Mouse (Mus musculus): ENCODE data around the gene Col16a1. TPM values are rescaled to one million over a fixed set of nuclear protein-coding genes. Genes with fewer than 3 reads are reported as not detected.

The Col16a1 gene
- polyA plus RNA-seq, 1 experiment = 9.0 TPM

DNA sequence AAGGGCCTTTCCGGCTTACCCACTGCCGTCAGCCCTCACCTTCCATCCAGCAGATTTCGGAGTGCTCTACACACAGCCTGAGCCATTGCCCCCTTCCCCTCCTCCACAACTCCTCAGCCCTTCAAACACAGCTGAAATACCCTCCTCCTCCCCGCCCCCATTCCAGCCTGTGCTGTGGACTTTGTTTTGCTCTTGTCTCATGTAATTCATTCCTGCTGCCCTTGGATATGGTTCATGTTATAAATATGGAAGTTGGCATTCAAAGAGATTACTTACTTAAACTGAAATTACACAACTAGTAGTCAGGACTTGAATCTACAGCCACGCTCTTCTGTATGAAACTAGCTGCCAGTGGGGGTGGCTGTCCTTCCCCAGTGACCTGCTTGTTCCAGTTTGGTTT is 75.4 kb downstream of the Col16a1 start:
- TF ChIP-seq CTCF (IDR thresholded peaks at IDR 0.05; ENCODE audit: extremely low read depth, insufficient read depth, insufficient read length, insufficient replicate concordance) (no peak), POLR2A (IDR thresholded peaks at IDR 0.05; ENCODE audit: low read depth, low read length) (no peak)
- no peak for DNase-seq (ENCODE audit: low read depth in 1 of 2, low spot score in 2 of 2)
- WGBS = 93% methylated on average over 5 of the region's 5 CpGs
- Histone ChIP-seq H3K4me1 (ENCODE audit: control insufficient read depth, insufficient read depth, insufficient read length) (no peaks in the 10 kb centered on the region), H3K27me3 (ENCODE audit: control insufficient read depth, insufficient read depth, low read length) (no peaks in the 10 kb centered on the region), H3K4me3 (ENCODE audit: extremely low read depth, insufficient read depth, insufficient read length) (no peak overlapping the region), H3K27ac (ENCODE audit: insufficient read depth, low read length) (no peak overlapping the region), H3K36me3 (ENCODE audit: control insufficient read depth, insufficient read depth, low read length) (peaks cover 44% of the 10 kb centered on the region)

DNA sequence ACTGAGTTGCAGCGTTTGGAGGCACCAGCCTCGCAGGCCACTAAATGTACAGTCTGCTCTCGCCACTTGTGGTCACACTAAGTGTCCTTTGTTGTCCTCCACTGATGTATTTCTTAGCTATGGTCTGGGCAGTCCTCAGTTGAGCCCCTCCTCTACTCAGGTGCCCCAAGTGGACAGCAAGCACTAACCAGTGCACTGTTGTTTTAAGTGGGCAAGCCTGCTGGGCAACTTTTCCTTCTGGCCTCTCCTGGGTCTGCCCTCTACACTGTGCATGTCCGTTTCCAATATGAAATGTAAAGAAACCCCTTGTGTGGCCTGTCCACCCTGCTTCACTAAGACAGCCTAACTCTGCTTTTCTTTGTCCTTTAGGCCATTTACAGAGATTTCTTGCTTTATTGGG is 76.5 kb downstream of the Col16a1 start:
- no peak overlapping the region for H3K4me3 ChIP-seq (ENCODE audit: extremely low read depth, insufficient read depth, insufficient read length)
- WGBS = 93% methylated on average over 4 of the region's 4 CpGs
- peaks cover 44% of the 10 kb centered on the region for H3K36me3 ChIP-seq (ENCODE audit: control insufficient read depth, insufficient read depth, low read length)
- H3K27ac ChIP-seq (ENCODE audit: insufficient read depth, low read length) = no peak overlapping the region
- H3K4me1 ChIP-seq (ENCODE audit: control insufficient read depth, insufficient read depth, insufficient read length) = no peaks in the 10 kb centered on the region
- DNase-seq (ENCODE audit: low read depth in 1 of 2, low spot score in 2 of 2) = no peak
- H3K27me3 ChIP-seq (ENCODE audit: control insufficient read depth, insufficient read depth, low read length) = no peaks in the 10 kb centered on the region
- TF ChIP-seq POLR2A (IDR thresholded peaks at IDR 0.05; ENCODE audit: low read depth, low read length) = no peak
- TF ChIP-seq CTCF (IDR thresholded peaks at IDR 0.05; ENCODE audit: extremely low read depth, insufficient read depth, insufficient read length, insufficient replicate concordance) = no peak

- TF ChIP-seq CTCF (IDR thresholded peaks at IDR 0.05; ENCODE audit: extremely low read depth, insufficient read depth, insufficient read length, insufficient replicate concordance) (no peak), POLR2A (IDR thresholded peaks at IDR 0.05; ENCODE audit: low read depth, low read length) (no peak)
- Histone ChIP-seq H3K4me3 (ENCODE audit: extremely low read depth, insufficient read depth, insufficient read length) (no peak overlapping the region), H3K27ac (ENCODE audit: insufficient read depth, low read length) (no peak overlapping the region), H3K27me3 (ENCODE audit: control insufficient read depth, insufficient read depth, low read length) (no peaks in the 10 kb centered on the region), H3K36me3 (ENCODE audit: control insufficient read depth, insufficient read depth, low read length) (peaks cover 44% of the 10 kb centered on the region), H3K4me1 (ENCODE audit: control insufficient read depth, insufficient read depth, insufficient read length) (no peaks in the 10 kb centered on the region)
- DNase-seq (ENCODE audit: low read depth in 1 of 2, low spot score in 2 of 2) = no peak
- WGBS = 89% methylated on average over 6 of the region's 6 CpGs
These were observed 77.5 kb downstream of the Col16a1 start for GRCm38 (mm10) chr4:130125164-130125563.

DNA sequence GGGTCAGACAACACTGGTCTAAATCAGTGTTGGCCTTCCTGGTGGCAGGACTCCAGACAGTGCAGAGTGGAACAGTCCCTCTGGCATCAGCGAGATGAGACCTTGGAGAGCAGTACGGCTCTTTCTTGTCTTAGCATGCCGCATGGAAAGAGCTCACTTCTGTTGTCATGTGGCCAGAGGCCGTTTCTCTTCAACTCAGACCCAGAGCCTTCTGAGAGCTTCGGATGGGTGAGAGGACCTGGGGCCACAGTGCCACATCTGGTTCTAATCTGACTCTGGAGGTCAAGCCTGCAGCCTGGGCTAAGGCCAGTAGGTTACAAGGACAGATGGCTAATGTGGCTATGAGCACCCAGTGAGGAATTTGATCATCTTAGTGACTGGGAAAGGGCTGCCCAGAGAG is 78.3 kb downstream of the Col16a1 start:
- 89% methylated on average over 5 of the region's 5 CpGs for WGBS
- Histone ChIP-seq H3K27ac (ENCODE audit: insufficient read depth, low read length) (no peak overlapping the region), H3K4me3 (ENCODE audit: extremely low read depth, insufficient read depth, insufficient read length) (no peak overlapping the region), H3K27me3 (ENCODE audit: control insufficient read depth, insufficient read depth, low read length) (no peaks in the 10 kb centered on the region), H3K4me1 (ENCODE audit: control insufficient read depth, insufficient read depth, insufficient read length) (no peaks in the 10 kb centered on the region), H3K36me3 (ENCODE audit: control insufficient read depth, insufficient read depth, low read length) (peaks cover 44% of the 10 kb centered on the region)
- no peak for TF ChIP-seq CTCF (IDR thresholded peaks at IDR 0.05; ENCODE audit: extremely low read depth, insufficient read depth, insufficient read length, insufficient replicate concordance)
- no peak for TF ChIP-seq POLR2A (IDR thresholded peaks at IDR 0.05; ENCODE audit: low read depth, low read length)
- no peak for DNase-seq (ENCODE audit: low read depth in 1 of 2, low spot score in 2 of 2)

GRCm38 (mm10) chr4:130128907-130129306 is 81.3 kb downstream of the Col16a1 start:
- Histone ChIP-seq H3K36me3 (ENCODE audit: control insufficient read depth, insufficient read depth, low read length) (peaks cover 27% of the 10 kb centered on the region), H3K27ac (ENCODE audit: insufficient read depth, low read length) (no peak overlapping the region), H3K4me3 (ENCODE audit: extremely low read depth, insufficient read depth, insufficient read length) (no peak overlapping the region), H3K4me1 (ENCODE audit: control insufficient read depth, insufficient read depth, insufficient read length) (no peaks in the 10 kb centered on the region), H3K27me3 (ENCODE audit: control insufficient read depth, insufficient read depth, low read length) (no peaks in the 10 kb centered on the region)
- DNase-seq (ENCODE audit: low read depth in 1 of 2, low spot score in 2 of 2) = no peak
- 84% methylated on average over 5 of the region's 5 CpGs for WGBS
- no peak for TF ChIP-seq POLR2A (IDR thresholded peaks at IDR 0.05; ENCODE audit: low read depth, low read length)

DNA sequence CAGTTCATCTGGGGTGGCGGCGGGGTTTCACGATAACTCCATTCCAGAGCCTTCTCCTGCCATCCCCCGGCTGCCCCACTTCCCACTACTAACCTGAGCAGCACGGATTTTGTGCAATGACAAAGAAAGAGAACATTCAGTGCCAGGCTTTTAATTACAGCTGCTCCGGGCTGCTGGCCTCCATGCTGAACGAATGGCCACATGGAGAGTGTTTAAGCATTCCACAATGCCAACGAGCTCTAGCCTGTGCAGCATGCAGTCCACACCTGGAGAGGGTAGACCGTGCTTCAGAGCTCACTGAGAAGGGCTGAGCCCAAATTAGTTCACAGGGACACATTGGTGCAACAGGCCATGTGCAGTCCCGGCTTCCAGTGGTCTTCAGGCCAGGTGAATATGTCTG is 82.4 kb downstream of the Col16a1 start:
- Histone ChIP-seq H3K4me1 (ENCODE audit: control insufficient read depth, insufficient read depth, insufficient read length) (no peaks in the 10 kb centered on the region), H3K36me3 (ENCODE audit: control insufficient read depth, insufficient read depth, low read length) (peaks cover 19% of the 10 kb centered on the region), H3K27me3 (ENCODE audit: control insufficient read depth, insufficient read depth, low read length) (no peaks in the 10 kb centered on the region), H3K4me3 (ENCODE audit: extremely low read depth, insufficient read depth, insufficient read length) (no peak overlapping the region), H3K27ac (ENCODE audit: insufficient read depth, low read length) (no peak overlapping the region)
- TF ChIP-seq POLR2A (IDR thresholded peaks at IDR 0.05; ENCODE audit: low read depth, low read length) (no peak), CTCF (IDR thresholded peaks at IDR 0.05; ENCODE audit: extremely low read depth, insufficient read depth, insufficient read length, insufficient replicate concordance) (no peak)
- DNase-seq (ENCODE audit: low read depth in 1 of 2, low spot score in 2 of 2) = no peak
- WGBS = 91% methylated on average over 10 of the region's 10 CpGs

DNA sequence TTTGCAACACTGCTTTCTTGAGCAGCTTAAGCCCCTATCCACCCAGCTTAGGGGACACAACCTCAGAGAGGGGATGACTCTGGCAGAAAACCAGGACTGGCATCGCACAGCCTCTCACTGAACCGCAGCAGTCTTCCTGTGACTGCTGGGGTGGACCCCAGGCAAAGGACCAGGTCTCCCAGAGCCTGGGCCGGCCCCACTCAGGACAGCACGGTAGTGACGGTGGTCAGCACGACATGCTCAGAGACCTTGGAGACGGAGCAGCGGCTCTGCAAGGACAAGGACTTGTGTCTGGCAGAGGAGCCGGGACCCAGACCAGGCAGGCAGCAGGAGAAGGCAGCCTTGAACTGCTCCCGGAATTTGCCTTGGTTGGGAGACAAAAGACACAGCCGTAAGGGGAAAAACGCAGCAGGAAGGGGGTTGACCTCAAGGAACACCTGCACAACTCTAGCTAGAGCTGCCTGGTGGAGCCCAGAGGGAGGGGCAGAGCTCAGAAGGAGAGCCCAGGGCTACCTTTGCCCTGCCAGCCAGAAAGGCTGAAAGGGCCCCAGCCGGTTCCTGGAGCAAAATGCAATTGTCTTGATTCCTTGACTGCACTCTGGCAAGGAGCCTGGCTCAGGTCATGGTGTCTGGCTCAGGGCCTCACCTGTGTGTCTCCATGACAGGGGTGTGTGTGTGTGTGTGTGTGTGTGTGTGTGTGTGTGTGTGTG is 83.2 kb downstream of the Col16a1 start:
- Histone ChIP-seq H3K27ac (ENCODE audit: insufficient read depth, low read length) (no peak overlapping the region), H3K4me1 (ENCODE audit: control insufficient read depth, insufficient read depth, insufficient read length) (no peaks in the 10 kb centered on the region), H3K4me3 (ENCODE audit: extremely low read depth, insufficient read depth, insufficient read length) (no peak overlapping the region), H3K36me3 (ENCODE audit: control insufficient read depth, insufficient read depth, low read length) (peaks cover 15% of the 10 kb centered on the region), H3K27me3 (ENCODE audit: control insufficient read depth, insufficient read depth, low read length) (no peaks in the 10 kb centered on the region)
- no peak for DNase-seq (ENCODE audit: low read depth in 1 of 2, low spot score in 2 of 2)
- TF ChIP-seq CTCF (IDR thresholded peaks at IDR 0.05; ENCODE audit: extremely low read depth, insufficient read depth, insufficient read length, insufficient replicate concordance) (no peak), POLR2A (IDR thresholded peaks at IDR 0.05; ENCODE audit: low read depth, low read length) (no peak)
- 76% methylated on average over 13 of the region's 13 CpGs for WGBS
